Mouse (Mus musculus): ENCODE results near the gene Rxrg. TPM values are rescaled to one million over a fixed set of nuclear protein-coding genes. Genes with fewer than 3 reads are reported as not detected.

Gene Rxrg
- polyA plus RNA-seq, 1 experiment from 2014 or later, result 8.2 TPM

DNA sequence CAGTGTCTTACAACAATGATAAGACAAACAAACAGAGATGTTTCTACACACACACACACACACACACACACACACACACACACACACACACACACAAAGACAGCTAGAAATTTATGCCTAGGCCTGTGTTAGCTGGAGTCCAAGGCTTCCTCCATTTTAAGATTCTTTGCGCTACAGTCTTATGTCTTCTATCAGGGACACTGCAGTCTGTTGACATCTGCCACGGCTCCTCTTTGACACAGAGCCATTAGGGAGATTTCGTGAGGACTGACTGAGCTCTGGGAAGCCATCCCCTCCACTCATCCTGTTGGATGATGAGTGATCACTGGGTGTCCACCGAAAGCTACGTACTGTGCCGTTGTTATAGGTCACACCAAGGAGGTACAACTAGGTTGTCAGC lies 33.6 kb downstream of the Rxrg start:
- no peaks in the 10 kb centered on the region for H3K36me3 ChIP-seq (ENCODE audit: control insufficient read depth, insufficient read depth, low read length)
- 93% methylated on average over 6 of the region's 6 CpGs for WGBS
- no peaks in the 10 kb centered on the region for H3K27me3 ChIP-seq (ENCODE audit: control insufficient read depth, insufficient read depth, low read length)
- H3K4me2 ChIP-seq (ENCODE audit: low read depth), result no peak overlapping the region
- ATAC-seq (ENCODE audit: insufficient read depth, low FRiP score, low TSS enrichment), result no peak
- no peak for DNase-seq (ENCODE audit: low spot score)
- no peak overlapping the region for H3K4me3 ChIP-seq (ENCODE audit: low read depth, low read length)
- H3K9ac ChIP-seq (ENCODE audit: low read length), result no peak overlapping the region
- no peak overlapping the region for H3K27ac ChIP-seq (ENCODE audit: low read depth, low read length)
- no peaks in the 10 kb centered on the region for H3K9me3 ChIP-seq (ENCODE audit: control insufficient read depth, low read length)
- H3K4me1 ChIP-seq (ENCODE audit: control insufficient read depth, insufficient read depth, low read length), result no peaks in the 10 kb centered on the region

DNA sequence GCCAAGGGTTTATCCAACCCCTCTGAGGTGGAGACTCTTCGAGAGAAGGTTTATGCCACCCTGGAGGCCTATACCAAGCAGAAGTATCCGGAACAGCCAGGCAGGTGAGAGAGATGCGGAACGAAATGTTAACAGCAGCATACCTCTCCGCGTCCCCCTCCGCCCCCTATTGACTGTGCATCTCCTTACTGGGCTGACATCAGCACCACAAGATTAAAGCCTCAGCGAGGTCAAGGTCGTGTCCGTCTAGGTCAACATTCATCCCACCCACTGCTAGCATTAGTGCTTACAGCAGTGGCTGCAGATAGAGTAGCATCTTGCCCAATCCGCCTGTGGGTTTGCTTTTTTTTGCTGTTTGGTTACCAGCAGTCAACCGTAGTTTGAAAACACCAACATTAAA lies 37.5 kb downstream of the Rxrg start:
- Histone ChIP-seq H3K4me2 (ENCODE audit: low read depth) (no peak overlapping the region), H3K4me1 (ENCODE audit: control insufficient read depth, insufficient read depth, low read length) (no peaks in the 10 kb centered on the region), H3K27ac (ENCODE audit: low read depth, low read length) (no peak overlapping the region), H3K36me3 (ENCODE audit: control insufficient read depth, insufficient read depth, low read length) (no peaks in the 10 kb centered on the region), H3K9ac (ENCODE audit: low read length) (no peak overlapping the region), H3K4me3 (ENCODE audit: low read depth, low read length) (no peak overlapping the region), H3K27me3 (ENCODE audit: control insufficient read depth, insufficient read depth, low read length) (no peaks in the 10 kb centered on the region), H3K9me3 (ENCODE audit: control insufficient read depth, low read length) (no peaks in the 10 kb centered on the region)
- DNase-seq (ENCODE audit: low spot score) (no peak), ATAC-seq (ENCODE audit: insufficient read depth, low FRiP score, low TSS enrichment) (no peak)
- 51% methylated on average over 12 of the region's 12 CpGs for WGBS

DNA sequence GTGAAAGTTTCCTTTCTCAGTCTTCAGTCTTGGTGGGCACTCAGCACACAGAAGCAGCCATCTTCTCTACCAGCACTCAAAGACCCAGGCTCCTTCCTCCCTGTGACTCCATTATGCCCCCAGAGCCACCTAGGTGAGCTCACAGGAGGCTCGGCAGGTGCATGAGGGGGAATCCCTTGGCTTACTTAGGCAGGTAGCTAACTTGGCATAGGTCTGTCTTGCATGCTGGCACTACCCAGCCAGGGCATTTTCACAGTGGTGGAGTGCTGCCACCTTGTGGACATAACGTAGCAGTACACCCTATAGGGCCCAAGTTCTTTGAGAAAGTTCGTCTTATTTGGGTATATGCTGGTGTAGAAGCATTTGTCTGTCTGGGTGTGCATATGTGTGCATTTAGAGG lies 38.8 kb downstream of the Rxrg start:
- Histone ChIP-seq H3K27me3 (ENCODE audit: control insufficient read depth, insufficient read depth, low read length) (no peaks in the 10 kb centered on the region), H3K4me1 (ENCODE audit: control insufficient read depth, insufficient read depth, low read length) (no peaks in the 10 kb centered on the region), H3K9ac (ENCODE audit: low read length) (no peak overlapping the region), H3K4me3 (ENCODE audit: low read depth, low read length) (no peak overlapping the region), H3K36me3 (ENCODE audit: control insufficient read depth, insufficient read depth, low read length) (no peaks in the 10 kb centered on the region), H3K4me2 (ENCODE audit: low read depth) (no peak overlapping the region), H3K9me3 (ENCODE audit: control insufficient read depth, low read length) (no peaks in the 10 kb centered on the region), H3K27ac (ENCODE audit: low read depth, low read length) (no peak overlapping the region)
- DNase-seq (ENCODE audit: low spot score) (peak; percentile 74), ATAC-seq (ENCODE audit: insufficient read depth, low FRiP score, low TSS enrichment) (peak; percentile 31; the same call in 1 of the 2 replicates)
- 15% methylated on average over 3 of the region's 3 CpGs for WGBS

DNA sequence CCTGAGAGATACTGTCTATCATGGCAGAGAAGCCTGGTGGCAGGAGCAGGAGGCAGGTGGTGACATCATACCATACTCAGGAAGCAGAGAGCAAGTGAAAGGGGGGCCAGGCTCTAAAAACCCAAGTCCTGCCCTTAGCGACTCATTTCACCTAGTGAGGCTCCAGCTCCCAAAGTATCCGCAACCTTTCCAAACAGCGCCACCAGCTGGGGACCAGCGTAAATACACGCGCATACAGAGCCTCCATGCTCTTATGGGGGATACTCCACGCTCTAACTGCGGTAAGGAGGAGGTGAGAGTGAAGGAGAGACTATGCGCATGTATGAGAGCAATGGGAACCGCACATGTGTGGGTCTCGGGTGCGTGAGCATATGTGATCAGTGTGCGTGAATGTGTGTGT lies 39.9 kb downstream of the Rxrg start:
- Histone ChIP-seq H3K27me3 (ENCODE audit: control insufficient read depth, insufficient read depth, low read length) (no peaks in the 10 kb centered on the region), H3K4me1 (ENCODE audit: control insufficient read depth, insufficient read depth, low read length) (no peaks in the 10 kb centered on the region), H3K4me3 (ENCODE audit: low read depth, low read length) (no peak overlapping the region), H3K9ac (ENCODE audit: low read length) (no peak overlapping the region), H3K36me3 (ENCODE audit: control insufficient read depth, insufficient read depth, low read length) (no peaks in the 10 kb centered on the region), H3K4me2 (ENCODE audit: low read depth) (no peak overlapping the region), H3K9me3 (ENCODE audit: control insufficient read depth, low read length) (no peaks in the 10 kb centered on the region), H3K27ac (ENCODE audit: low read depth, low read length) (no peak overlapping the region)
- ATAC-seq (ENCODE audit: insufficient read depth, low FRiP score, low TSS enrichment) (no peak; the same call in 1 of the 2 replicates), DNase-seq (ENCODE audit: low spot score) (peak; percentile 66)
- WGBS, result 39% methylated on average over 13 of the region's 13 CpGs

DNA sequence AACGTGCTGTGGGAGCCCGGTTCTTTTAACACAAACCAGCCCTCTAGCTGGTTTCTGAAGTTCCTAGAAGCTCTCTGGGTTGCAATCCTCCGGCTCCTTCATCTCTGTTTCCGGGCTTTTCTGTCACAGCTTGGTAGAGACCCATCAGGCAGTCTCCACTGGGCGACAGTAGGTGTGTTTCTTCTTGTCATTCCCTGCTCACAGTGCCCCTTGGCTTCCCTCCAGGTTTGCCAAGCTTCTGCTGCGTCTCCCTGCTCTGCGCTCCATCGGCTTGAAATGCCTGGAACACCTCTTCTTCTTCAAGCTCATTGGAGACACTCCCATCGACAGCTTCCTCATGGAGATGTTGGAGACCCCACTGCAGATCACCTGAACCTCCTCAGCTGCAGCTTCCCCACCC lies 40.7 kb downstream of the Rxrg start:
- no peak overlapping the region for H3K9ac ChIP-seq (ENCODE audit: low read length)
- H3K4me3 ChIP-seq (ENCODE audit: low read depth, low read length), result no peak overlapping the region
- H3K27me3 ChIP-seq (ENCODE audit: control insufficient read depth, insufficient read depth, low read length), result no peaks in the 10 kb centered on the region
- H3K27ac ChIP-seq (ENCODE audit: low read depth, low read length), result no peak overlapping the region
- no peak for DNase-seq (ENCODE audit: low spot score)
- no peaks in the 10 kb centered on the region for H3K36me3 ChIP-seq (ENCODE audit: control insufficient read depth, insufficient read depth, low read length)
- no peaks in the 10 kb centered on the region for H3K9me3 ChIP-seq (ENCODE audit: control insufficient read depth, low read length)
- no peaks in the 10 kb centered on the region for H3K4me1 ChIP-seq (ENCODE audit: control insufficient read depth, insufficient read depth, low read length)
- H3K4me2 ChIP-seq (ENCODE audit: low read depth), result no peak overlapping the region
- WGBS, result 82% methylated on average over 9 of the region's 9 CpGs
- no peak for ATAC-seq (ENCODE audit: insufficient read depth, low FRiP score, low TSS enrichment)

DNA sequence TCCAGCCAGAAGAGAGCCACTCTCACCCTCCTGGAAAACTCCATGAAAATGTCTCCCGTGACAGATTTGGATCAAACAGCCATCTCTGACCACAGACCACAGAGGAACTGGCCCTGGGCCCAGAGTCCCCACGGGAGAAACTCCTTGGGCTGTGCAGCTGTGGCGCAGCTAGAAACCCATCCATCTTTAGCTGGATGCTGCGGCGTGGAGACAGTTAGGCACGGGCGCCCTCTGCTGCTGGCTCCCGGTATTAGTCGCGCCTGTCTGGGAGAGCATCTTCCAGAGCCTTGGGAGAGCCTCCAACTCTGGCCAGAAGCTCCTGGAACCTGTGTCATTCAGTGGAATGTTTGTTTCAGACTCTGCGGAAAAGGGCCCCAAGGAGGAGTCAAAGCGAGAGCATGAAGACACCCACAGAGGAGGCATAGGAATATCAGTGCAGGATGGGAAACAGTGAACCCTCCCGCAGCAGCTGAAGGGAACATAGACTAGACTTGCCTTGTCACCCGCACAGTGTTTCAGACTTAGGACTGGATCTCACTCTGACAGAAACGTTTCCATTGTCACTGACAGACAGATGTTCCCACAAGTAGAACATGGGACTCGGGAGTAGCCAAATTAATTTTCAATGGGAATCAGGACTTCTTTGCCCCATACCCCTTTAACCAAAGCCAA lies 46.8 kb downstream of the Rxrg start:
- DNase-seq (ENCODE audit: low spot score) (peak; percentile 86), ATAC-seq (ENCODE audit: insufficient read depth, low FRiP score, low TSS enrichment) (peak; percentile 71)
- Histone ChIP-seq H3K9ac (ENCODE audit: low read length) (no peak overlapping the region), H3K27me3 (ENCODE audit: control insufficient read depth, insufficient read depth, low read length) (no peaks in the 10 kb centered on the region), H3K9me3 (ENCODE audit: control insufficient read depth, low read length) (no peaks in the 10 kb centered on the region), H3K27ac (ENCODE audit: low read depth, low read length) (no peak overlapping the region), H3K36me3 (ENCODE audit: control insufficient read depth, insufficient read depth, low read length) (no peaks in the 10 kb centered on the region), H3K4me1 (ENCODE audit: control insufficient read depth, insufficient read depth, low read length) (no peaks in the 10 kb centered on the region), H3K4me3 (ENCODE audit: low read depth, low read length) (no peak overlapping the region), H3K4me2 (ENCODE audit: low read depth) (no peak overlapping the region)
- WGBS, result 18% methylated on average over 16 of the region's 16 CpGs

DNA sequence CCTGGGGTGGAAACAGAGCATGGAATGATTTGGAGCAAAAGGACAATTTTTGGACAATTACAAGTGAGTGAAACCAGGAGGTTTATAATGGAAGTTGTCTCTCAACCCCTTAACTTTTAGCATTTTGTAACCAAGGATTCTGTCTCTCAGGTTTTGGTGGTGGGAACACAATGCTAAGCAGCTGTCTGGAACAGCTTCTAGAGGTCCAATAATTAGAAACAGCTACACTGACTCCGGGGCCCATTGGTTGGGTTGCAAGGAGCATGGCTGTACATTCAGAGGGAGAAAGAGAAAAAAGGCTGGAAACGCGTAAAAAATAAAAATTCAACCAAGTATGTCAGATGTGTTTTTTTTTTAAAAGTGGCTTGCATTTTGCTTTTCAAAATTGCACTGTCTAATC lies 50.5 kb downstream of the Rxrg start:
- no peak overlapping the region for H3K4me2 ChIP-seq (ENCODE audit: low read depth)
- DNase-seq (ENCODE audit: low spot score) (no peak), ATAC-seq (ENCODE audit: insufficient read depth, low FRiP score, low TSS enrichment) (no peak)
- no peaks in the 10 kb centered on the region for H3K36me3 ChIP-seq (ENCODE audit: control insufficient read depth, insufficient read depth, low read length)
- 88% methylated on average over 3 of the region's 3 CpGs for WGBS
- H3K27me3 ChIP-seq (ENCODE audit: control insufficient read depth, insufficient read depth, low read length), result no peaks in the 10 kb centered on the region
- no peaks in the 10 kb centered on the region for H3K4me1 ChIP-seq (ENCODE audit: control insufficient read depth, insufficient read depth, low read length)
- H3K9me3 ChIP-seq (ENCODE audit: control insufficient read depth, low read length), result no peaks in the 10 kb centered on the region
- H3K9ac ChIP-seq (ENCODE audit: low read length), result no peak overlapping the region
- H3K27ac ChIP-seq (ENCODE audit: low read depth, low read length), result no peak overlapping the region
- no peak overlapping the region for H3K4me3 ChIP-seq (ENCODE audit: low read depth, low read length)

DNA sequence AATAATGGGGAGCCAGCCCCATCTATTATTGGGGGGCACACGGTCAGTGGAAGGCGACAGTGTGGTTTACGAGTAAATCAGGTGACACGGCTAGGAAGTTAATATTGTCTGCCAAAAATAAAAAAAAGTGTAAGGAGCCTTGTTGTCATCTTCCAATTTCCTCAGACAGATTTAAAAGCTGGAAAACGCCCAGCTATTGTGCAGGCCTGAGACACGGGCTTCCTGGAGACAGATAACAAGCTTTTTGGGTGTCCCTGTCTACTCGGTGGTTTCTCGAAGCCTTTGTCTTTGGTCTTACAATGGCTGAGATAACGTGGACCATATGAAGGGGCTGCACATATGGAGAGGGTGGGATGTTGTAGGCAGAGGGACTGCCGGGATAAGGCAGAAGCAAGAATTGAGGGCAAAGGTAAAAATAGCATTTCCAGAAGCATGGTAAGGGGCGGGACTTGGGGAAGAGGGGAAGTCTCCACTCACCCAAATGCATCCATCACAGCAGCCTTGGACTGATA lies 51.0 kb downstream of the Rxrg start:
- H3K4me3 ChIP-seq (ENCODE audit: low read depth, low read length), result no peak overlapping the region
- ATAC-seq (ENCODE audit: insufficient read depth, low FRiP score, low TSS enrichment), result no peak
- no peak for DNase-seq (ENCODE audit: low spot score)
- H3K4me1 ChIP-seq (ENCODE audit: control insufficient read depth, insufficient read depth, low read length), result no peaks in the 10 kb centered on the region
- H3K4me2 ChIP-seq (ENCODE audit: low read depth), result no peak overlapping the region
- no peak overlapping the region for H3K27ac ChIP-seq (ENCODE audit: low read depth, low read length)
- H3K9me3 ChIP-seq (ENCODE audit: control insufficient read depth, low read length), result no peaks in the 10 kb centered on the region
- no peaks in the 10 kb centered on the region for H3K36me3 ChIP-seq (ENCODE audit: control insufficient read depth, insufficient read depth, low read length)
- 80% methylated on average over 11 of the region's 11 CpGs for WGBS
- H3K9ac ChIP-seq (ENCODE audit: low read length), result no peak overlapping the region
- no peaks in the 10 kb centered on the region for H3K27me3 ChIP-seq (ENCODE audit: control insufficient read depth, insufficient read depth, low read length)

DNA sequence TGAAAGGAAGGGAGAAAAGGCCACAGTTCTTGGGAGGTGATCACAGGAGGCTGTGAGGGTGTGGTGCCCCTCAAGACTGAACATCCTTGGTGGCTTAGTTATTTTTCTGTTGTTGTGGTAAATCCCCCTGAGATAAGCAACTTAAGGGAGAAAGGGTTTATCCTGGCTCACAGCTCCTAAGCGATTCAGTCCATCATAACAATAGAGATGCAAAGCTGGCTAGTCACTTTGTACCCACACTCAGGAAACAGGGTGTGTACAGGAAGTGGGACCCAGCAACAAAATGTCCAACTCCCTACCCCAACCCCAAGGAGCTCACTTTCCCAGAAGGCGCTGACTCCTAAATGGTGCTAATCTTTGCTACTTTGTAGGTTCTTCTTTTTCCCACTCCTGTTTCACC lies 54.2 kb downstream of the Rxrg start:
- DNase-seq (ENCODE audit: low spot score), result no peak
- 80% methylated on average over 2 of the region's 2 CpGs for WGBS

More for the DNA sequence above, 54.2 kb downstream of the Rxrg start:
- Histone ChIP-seq H3K9ac (ENCODE audit: low read length) (no peak overlapping the region), H3K36me3 (ENCODE audit: control insufficient read depth, insufficient read depth, low read length) (no peaks in the 10 kb centered on the region), H3K9me3 (ENCODE audit: control insufficient read depth, low read length) (no peaks in the 10 kb centered on the region), H3K27ac (ENCODE audit: low read depth, low read length) (no peak overlapping the region), H3K27me3 (ENCODE audit: control insufficient read depth, insufficient read depth, low read length) (no peaks in the 10 kb centered on the region), H3K4me1 (ENCODE audit: control insufficient read depth, insufficient read depth, low read length) (no peaks in the 10 kb centered on the region), H3K4me2 (ENCODE audit: low read depth) (no peak overlapping the region), H3K4me3 (ENCODE audit: low read depth, low read length) (no peak overlapping the region)
- ATAC-seq (ENCODE audit: insufficient read depth, low FRiP score, low TSS enrichment), result no peak

All from neural tube, embryonic 11.5 days (tissue).